In genomic region chr5:115203735-115204561, GRCm38 (mm10) we compare ENCODE assay signal across 8 mouse cellular contexts. TPM values are rescaled to one million over a fixed set of nuclear protein-coding genes. Genes with fewer than 3 reads are reported as not detected.
DNase-seq lines count a peak whose midpoint lies in the region; ATAC-seq lines count a peak whose summit lies in the region.

No protein-coding gene starts in this region.

- ATAC-seq in forebrain, embryonic 13.5 days: peak; percentile 73

- no peaks in the 10 kb centered on the region for H3K9me3 ChIP-seq in forebrain, embryonic 13.5 days (replicated peaks)

- peak; percentile 35 for DNase-seq in right cerebral cortex, postnatal 4 days
- DNase-seq in right cerebral cortex, adult 2 months (ENCODE audit: low spot score in 2 of 2): no peak
- DNase-seq in kidney, adult 9 months: peak; percentile 17
- peak; percentile 42 for DNase-seq in lung, postnatal 25 days (ENCODE audit: low spot score)
- DNase-seq in urinary bladder, postnatal 4 days (ENCODE audit: low spot score in 2 of 2): no peak
- DNase-seq in spleen, postnatal 10 days (ENCODE audit: low spot score in 2 of 2): no peak
- DNase-seq in layer of hippocampus, adult 11-12 months (ENCODE audit: low spot score): no peak

- no peaks in the 10 kb centered on the region for H3K36me3 ChIP-seq in forebrain, embryonic 13.5 days (ENCODE audit: poor library complexity, severe bottlenecking)

- H3K9ac ChIP-seq in forebrain, embryonic 13.5 days: peak overlapping the region; percentile 56

- H3K4me3 ChIP-seq in forebrain, embryonic 13.5 days: peak overlapping the region; percentile 24

- 14% methylated on average over 23 of the region's 23 CpGs for WGBS in forebrain, embryonic 13.5 days

- peaks cover 22% of the 10 kb centered on the region for H3K4me1 ChIP-seq in forebrain, embryonic 13.5 days

- H3K27me3 ChIP-seq in forebrain, embryonic 13.5 days: 0 out of 2 replicates have a peak, but pooled peaks cover 3% of the 10 kb centered on the region

- H3K27ac ChIP-seq in forebrain, embryonic 13.5 days: peak overlapping the region; percentile 80

- H3K4me2 ChIP-seq in forebrain, embryonic 13.5 days: peak overlapping the region; percentile 56

RNA-seq across cellular contexts. Expression of gene Cabp1, which starts 9.8 kb away (rescaled TPM):
- polyA plus RNA-seq in forebrain, embryonic 13.5 days (2015; fragmentation: Nextera tagmentation; extraction: Ambion mirVana): 5.7 and 12.6 TPM in 2 replicates

RNA-seq across cellular contexts. Expression of gene Pop5, which starts 31.7 kb away (rescaled TPM):
- 102 and 112 TPM in 2 replicates for polyA plus RNA-seq in forebrain, embryonic 13.5 days (2015; fragmentation: Nextera tagmentation; extraction: Ambion mirVana)

RNA-seq across cellular contexts. Expression of gene Mlec, which starts 46.0 kb away (rescaled TPM):
- polyA plus RNA-seq in forebrain, embryonic 13.5 days (2015; fragmentation: Nextera tagmentation; extraction: Ambion mirVana): 23.5 and 25.9 TPM in 2 replicates

Comparison
In these comparisons a context has a peak if more than half of its experiments do, and no peak if none do; other contexts are left out.
1. DNase-seq: peak in right cerebral cortex, postnatal 4 days (single experiment), kidney, adult 9 months (single experiment) and lung, postnatal 25 days (single experiment); none in right cerebral cortex, adult 2 months (0 of 2), urinary bladder, postnatal 4 days (0 of 2), spleen, postnatal 10 days (0 of 2) and layer of hippocampus, adult 11-12 months (single experiment).